Mouse (Mus musculus) lung, embryonic 16.5 days (tissue): ENCODE data around the gene Tesc. TPM values are rescaled to one million over a fixed set of nuclear protein-coding genes. Genes with fewer than 3 reads are reported as not detected.

ENCODE experiments used
- ATAC-seq: fragments of 200-750 bp; cut with Nextera tagmentation; 2 replicates; pipeline ENCODE4 v1.8.0; 2017; ENCODE audit warnings: low read depth, mild to moderate bottlenecking, moderate library complexity
- H3K27ac ChIP-seq: fragments of 300-500 bp; sonication (generic); 2 replicates; pipeline ENCODE4 v1.5.1; 2014; ENCODE audit warnings: mild to moderate bottlenecking, control low read depth, low read length
- H3K27me3 ChIP-seq: fragments of 300-500 bp; sonication (generic); 2 replicates; pipeline ENCODE4 v1.6.1; 2014; ENCODE audit warnings: low read depth, low read length, mixed read lengths; ENCODE audit not compliant: control insufficient read depth, insufficient read depth
- H3K36me3 ChIP-seq: fragments of 300-500 bp; sonication (generic); 2 replicates; pipeline ENCODE4 v1.6.1; 2014; ENCODE audit warnings: low read length; ENCODE audit not compliant: control insufficient read depth, insufficient read depth
- H3K4me1 ChIP-seq: fragments of 300-500 bp; sonication (generic); replicated peaks from 2 replicates; pipeline ENCODE4 v1.6.1; 2014; ENCODE audit warnings: low read length, mixed read lengths; ENCODE audit not compliant: control insufficient read depth, insufficient read depth
- H3K4me2 ChIP-seq: fragments of 300-500 bp; sonication (generic); 2 replicates; pipeline ENCODE4 v1.6.1; 2014; ENCODE audit warnings: low read depth, low read length, control low read depth
- H3K4me3 ChIP-seq: fragments of 300-500 bp; sonication (generic); 2 replicates; pipeline ENCODE4 v1.5.1; 2014; ENCODE audit warnings: mild to moderate bottlenecking, low read length, control low read depth
- H3K9ac ChIP-seq: fragments of 300-500 bp; sonication (generic); 2 replicates; pipeline ENCODE4 v1.6.1; 2014; ENCODE audit warnings: low read length, control low read depth
- H3K9me3 ChIP-seq: fragments of 300-500 bp; sonication (generic); 2 replicates; pipeline ENCODE4 v1.6.1; 2016; ENCODE audit warnings: low read length; ENCODE audit not compliant: control insufficient read depth
- WGBS: fragments of 180-500 bp; shearing (Covaris S2); extraction: QIAGEN DNeasy Blood & Tissue Kit; methylation state at CpG from one replicate; pipeline ENCODE4 v1.1.7; 2014; 5-methylcytosine and 5-hydroxymethylcytosine counted together
- polyA plus RNA-seq: library from polyadenylated mRNA; unstranded; fragments of >200 nt; fragmentation: Nextera tagmentation; extraction: Ambion mirVana; gene quantifications from 2 replicates; pipeline ENCODE4 v1.2.1, GENCODE M21; 2015

Gene Tesc
- polyA plus RNA-seq, 1 experiment from 2014 or later, result 8.6 TPM

DNA sequence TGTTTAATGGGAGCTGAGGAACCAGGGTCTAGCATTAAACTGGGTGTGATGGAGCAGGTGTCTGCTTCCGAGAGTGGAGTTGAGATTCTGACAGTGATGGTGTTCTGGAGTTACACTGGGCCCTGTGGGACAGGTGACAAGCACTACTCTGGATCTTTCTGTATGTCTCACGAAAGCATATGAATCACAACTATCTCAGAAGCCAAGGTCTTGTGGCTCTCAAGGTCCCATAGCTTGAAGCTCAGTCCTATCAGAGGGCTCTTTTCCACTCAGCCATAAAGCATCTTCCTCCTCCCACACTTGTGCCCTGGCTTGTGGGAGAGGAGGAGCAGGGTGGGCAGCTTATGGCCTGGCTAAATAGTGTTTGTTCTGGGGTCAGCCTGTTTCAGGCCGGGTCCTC, 36.6 kb upstream of the Tesc start:
- no peaks in the 10 kb centered on the region for H3K9me3 ChIP-seq
- peaks cover 44% of the 10 kb centered on the region for H3K36me3 ChIP-seq
- H3K4me2 ChIP-seq, result no peak overlapping the region
- no peak overlapping the region for H3K9ac ChIP-seq
- ATAC-seq, result no peak
- H3K27ac ChIP-seq, result no peak overlapping the region
- WGBS, result 78% methylated on average over 3 of the region's 3 CpGs
- no peaks in the 10 kb centered on the region for H3K4me1 ChIP-seq
- H3K4me3 ChIP-seq, result no peak overlapping the region
- H3K27me3 ChIP-seq, result no peaks in the 10 kb centered on the region

DNA sequence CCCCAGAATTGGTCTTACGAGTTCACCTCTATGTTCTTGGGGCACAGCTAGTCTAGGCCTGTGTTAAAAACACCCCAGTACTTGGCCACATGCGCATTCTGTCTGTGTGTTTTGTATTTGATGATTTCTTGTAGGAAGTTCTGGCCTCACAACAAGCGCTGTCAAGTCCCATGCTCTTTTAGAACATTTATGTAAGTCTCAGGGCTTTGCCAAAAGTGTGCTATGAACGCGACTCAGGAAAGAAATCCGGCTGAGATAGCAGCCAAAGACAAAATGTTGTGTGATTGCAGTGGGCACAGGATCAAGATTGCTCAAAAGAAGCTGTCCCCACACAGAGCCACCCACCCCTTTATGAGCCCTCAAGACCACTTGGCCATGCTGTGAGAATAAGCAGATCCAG, 34.0 kb upstream of the Tesc start:
- no peaks in the 10 kb centered on the region for H3K4me1 ChIP-seq
- no peak overlapping the region for H3K4me2 ChIP-seq
- H3K9me3 ChIP-seq, result no peaks in the 10 kb centered on the region
- no peak overlapping the region for H3K27ac ChIP-seq
- H3K9ac ChIP-seq, result no peak overlapping the region
- 89% methylated on average over 6 of the region's 6 CpGs for WGBS
- no peak for ATAC-seq
- H3K27me3 ChIP-seq, result no peaks in the 10 kb centered on the region
- peaks cover 55% of the 10 kb centered on the region for H3K36me3 ChIP-seq
- H3K4me3 ChIP-seq, result no peak overlapping the region

DNA sequence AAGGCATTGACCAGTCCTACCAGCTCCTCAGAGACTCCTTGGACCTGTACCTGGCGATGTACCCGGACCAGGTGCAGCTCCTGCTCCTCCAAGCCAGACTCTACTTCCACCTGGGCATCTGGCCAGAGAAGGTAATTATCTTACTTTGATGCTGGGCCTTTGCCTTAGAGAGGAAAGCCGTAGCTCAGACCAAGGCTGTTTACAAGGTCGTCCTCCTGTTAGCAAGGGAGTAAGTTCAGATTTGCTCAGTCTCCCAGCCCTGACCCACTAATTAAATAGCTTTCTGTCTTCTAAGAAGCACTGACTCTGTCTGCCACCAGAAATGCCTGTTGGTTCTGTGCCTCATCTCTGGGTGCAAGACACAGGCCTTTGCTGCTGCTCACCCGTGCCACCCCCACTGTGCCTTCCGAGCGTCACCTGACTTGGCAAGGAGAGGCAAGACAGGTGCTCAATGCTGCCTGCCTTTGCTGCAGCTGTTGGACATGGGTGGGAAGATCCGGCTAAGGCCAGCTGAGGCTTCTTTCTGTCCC, 32.1 kb upstream of the Tesc start:
- H3K36me3 ChIP-seq, result peaks cover 54% of the 10 kb centered on the region
- ATAC-seq, result no peak
- no peak overlapping the region for H3K27ac ChIP-seq
- H3K4me3 ChIP-seq, result no peak overlapping the region
- 86% methylated on average over 8 of the region's 8 CpGs for WGBS
- H3K9ac ChIP-seq, result no peak overlapping the region
- no peaks in the 10 kb centered on the region for H3K27me3 ChIP-seq
- no peak overlapping the region for H3K4me2 ChIP-seq
- H3K9me3 ChIP-seq, result no peaks in the 10 kb centered on the region
- H3K4me1 ChIP-seq, result no peaks in the 10 kb centered on the region

DNA sequence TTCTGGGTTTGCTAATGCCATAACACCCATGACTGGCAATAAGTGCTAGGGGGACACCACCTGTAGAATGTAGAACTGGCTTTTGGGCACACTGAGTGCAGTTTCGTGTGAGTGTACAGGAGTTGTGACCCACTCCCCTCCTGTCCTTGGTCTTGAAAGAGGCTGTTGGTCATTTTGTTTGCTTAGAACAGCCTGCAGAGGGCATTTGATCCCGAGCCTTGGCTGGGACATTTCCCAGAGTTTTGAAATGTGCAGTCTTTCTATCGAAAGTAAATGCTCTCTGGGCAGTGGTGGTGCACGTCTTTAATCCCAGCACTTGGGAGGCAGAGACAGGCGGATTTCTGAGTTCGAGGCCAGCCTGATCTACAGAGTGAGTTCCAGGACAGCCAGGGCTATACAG, 31.6 kb upstream of the Tesc start:
- Histone ChIP-seq H3K4me1 (no peaks in the 10 kb centered on the region), H3K27ac (no peak overlapping the region), H3K9ac (no peak overlapping the region), H3K4me2 (no peak overlapping the region), H3K9me3 (no peaks in the 10 kb centered on the region), H3K4me3 (no peak overlapping the region), H3K36me3 (peaks cover 55% of the 10 kb centered on the region), H3K27me3 (no peaks in the 10 kb centered on the region)
- 84% methylated on average over 6 of the region's 6 CpGs for WGBS
- ATAC-seq, result no peak

DNA sequence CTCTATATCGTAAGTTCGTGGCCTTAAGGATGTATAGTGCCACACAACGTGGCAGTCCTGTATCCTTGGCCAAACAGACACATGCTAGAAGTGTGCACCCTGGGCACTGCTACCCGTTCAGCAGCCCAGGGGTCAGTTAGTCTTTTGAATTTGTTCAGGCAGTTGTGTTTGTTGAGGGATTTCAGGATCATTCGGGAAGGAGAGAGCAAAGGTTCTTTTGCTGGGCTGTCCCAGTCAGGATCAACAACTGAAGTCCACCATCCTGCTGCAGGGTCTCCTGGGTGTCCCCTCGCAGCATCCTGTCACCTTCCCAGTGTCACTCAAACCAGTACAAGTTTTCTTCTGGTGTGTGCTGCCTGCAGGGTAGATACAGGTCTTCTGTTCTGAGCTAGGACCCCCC, 31.0 kb upstream of the Tesc start:
- Histone ChIP-seq H3K27ac (no peak overlapping the region), H3K9me3 (no peaks in the 10 kb centered on the region), H3K36me3 (peaks cover 50% of the 10 kb centered on the region), H3K9ac (no peak overlapping the region), H3K4me3 (no peak overlapping the region), H3K4me2 (no peak overlapping the region), H3K27me3 (no peaks in the 10 kb centered on the region), H3K4me1 (no peaks in the 10 kb centered on the region)
- WGBS, result 76% methylated on average over 6 of the region's 6 CpGs
- ATAC-seq, result no peak

DNA sequence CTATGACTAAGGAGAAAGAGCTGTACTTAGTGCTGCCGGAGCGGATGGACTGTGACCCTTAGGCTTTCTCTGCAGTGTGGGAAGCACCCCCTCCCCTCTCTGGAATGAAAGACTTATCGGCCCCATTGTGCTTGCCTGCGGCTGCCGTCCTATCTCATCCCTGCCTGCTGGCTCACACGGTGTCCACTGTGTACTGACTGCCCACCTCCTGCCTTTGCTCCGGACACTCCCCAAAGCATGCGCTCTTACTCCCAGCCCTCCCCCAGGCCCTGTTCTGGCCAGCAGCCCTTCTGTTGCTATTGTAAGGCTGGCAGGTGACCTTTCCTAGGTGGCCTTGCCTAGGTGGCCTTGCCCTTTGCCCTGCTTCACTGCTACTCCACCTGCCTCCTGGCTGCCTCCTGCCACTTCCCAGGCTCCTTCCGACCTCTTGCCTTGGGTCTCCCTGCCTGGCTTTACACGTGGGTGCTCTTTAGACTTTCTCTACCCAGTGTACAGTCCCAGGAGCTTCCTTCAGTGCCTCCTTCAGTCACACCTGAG, 30.0 kb upstream of the Tesc start:
- peaks cover 55% of the 10 kb centered on the region for H3K36me3 ChIP-seq
- no peaks in the 10 kb centered on the region for H3K4me1 ChIP-seq
- H3K27me3 ChIP-seq, result no peaks in the 10 kb centered on the region
- H3K4me3 ChIP-seq, result no peak overlapping the region
- no peak overlapping the region for H3K27ac ChIP-seq
- 60% methylated on average over 10 of the region's 10 CpGs for WGBS
- H3K9ac ChIP-seq, result no peak overlapping the region
- no peaks in the 10 kb centered on the region for H3K9me3 ChIP-seq
- ATAC-seq, result no peak
- H3K4me2 ChIP-seq, result no peak overlapping the region

DNA sequence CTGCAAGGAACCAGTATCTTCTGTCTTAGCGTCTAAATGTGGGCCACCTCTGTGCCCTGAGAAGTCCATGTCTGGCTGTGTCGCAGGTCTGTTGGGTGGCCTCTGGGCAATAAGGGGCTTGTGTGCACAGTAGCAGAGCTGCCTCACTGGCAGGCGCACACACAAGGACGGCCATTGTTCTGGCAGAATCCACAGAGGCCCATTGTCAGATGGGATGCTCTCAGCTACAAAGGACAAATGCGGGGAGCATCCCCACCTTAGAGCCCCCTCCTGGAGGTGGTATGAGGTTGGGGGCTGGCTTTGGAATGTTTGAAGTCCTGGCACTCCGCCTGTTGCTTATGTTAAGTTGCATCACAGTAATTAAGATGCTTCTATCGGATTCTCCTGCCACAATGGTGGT, 28.5 kb upstream of the Tesc start:
- no peaks in the 10 kb centered on the region for H3K4me1 ChIP-seq
- no peak overlapping the region for H3K9ac ChIP-seq
- WGBS, result 74% methylated on average over 7 of the region's 7 CpGs
- H3K9me3 ChIP-seq, result no peaks in the 10 kb centered on the region
- H3K36me3 ChIP-seq, result peaks cover 61% of the 10 kb centered on the region
- H3K27ac ChIP-seq, result no peak overlapping the region
- H3K4me2 ChIP-seq, result no peak overlapping the region
- no peak overlapping the region for H3K4me3 ChIP-seq
- H3K27me3 ChIP-seq, result no peaks in the 10 kb centered on the region
- ATAC-seq, result no peak

DNA sequence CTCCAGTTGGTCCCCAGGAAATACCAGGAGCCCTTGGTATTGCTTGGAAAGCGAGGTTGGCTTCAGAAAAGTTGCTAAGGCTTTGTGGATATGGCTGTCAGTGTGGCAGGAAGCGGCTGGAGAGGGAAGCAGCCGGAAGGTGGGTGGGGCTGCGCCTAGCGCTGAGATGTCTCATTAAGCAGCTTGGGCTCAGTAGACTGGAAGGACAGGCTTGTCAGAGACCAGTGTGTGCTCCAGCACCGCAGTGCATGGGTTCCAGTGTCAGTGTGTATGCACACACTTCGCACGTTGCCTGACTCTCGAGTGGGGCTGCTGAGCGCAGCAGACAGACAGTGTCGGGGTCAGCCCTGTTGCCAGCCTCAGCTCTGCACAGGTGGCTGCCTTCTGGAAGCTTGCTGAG, 28.0 kb upstream of the Tesc start:
- Histone ChIP-seq H3K4me3 (no peak overlapping the region), H3K27ac (no peak overlapping the region), H3K27me3 (no peaks in the 10 kb centered on the region), H3K36me3 (peaks cover 56% of the 10 kb centered on the region), H3K4me2 (no peak overlapping the region), H3K9ac (no peak overlapping the region), H3K9me3 (no peaks in the 10 kb centered on the region), H3K4me1 (no peaks in the 10 kb centered on the region)
- ATAC-seq, result no peak
- 77% methylated on average over 11 of the region's 11 CpGs for WGBS

DNA sequence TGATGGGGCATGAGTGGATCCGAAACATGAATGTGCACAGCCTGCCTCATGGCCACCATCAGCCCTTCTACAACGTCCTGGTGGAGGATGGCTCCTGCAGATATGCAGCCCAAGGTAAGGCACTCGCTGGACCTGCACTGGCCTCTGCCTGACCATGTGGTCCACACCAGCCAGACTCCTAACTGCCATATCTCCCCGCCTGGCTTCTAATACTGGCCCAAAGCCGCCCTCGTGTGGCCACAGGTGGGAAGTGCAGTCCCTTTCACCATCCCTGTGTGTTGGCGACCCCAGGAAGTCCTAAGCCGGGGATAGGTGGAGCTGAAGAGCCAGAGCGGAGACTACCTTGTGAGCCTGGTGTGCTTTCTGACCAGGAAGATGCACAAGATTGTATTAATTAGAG, 25.5 kb upstream of the Tesc start:
- no peak overlapping the region for H3K9ac ChIP-seq
- H3K36me3 ChIP-seq, result peaks cover 48% of the 10 kb centered on the region
- H3K4me1 ChIP-seq, result no peaks in the 10 kb centered on the region
- H3K27me3 ChIP-seq, result no peaks in the 10 kb centered on the region
- WGBS, result 35% methylated on average over 9 of the region's 9 CpGs
- H3K27ac ChIP-seq, result no peak overlapping the region
- no peaks in the 10 kb centered on the region for H3K9me3 ChIP-seq
- peak; percentile 39; the same call in 1 of the 2 replicates for ATAC-seq
- H3K4me2 ChIP-seq, result no peak overlapping the region
- H3K4me3 ChIP-seq, result no peak overlapping the region

DNA sequence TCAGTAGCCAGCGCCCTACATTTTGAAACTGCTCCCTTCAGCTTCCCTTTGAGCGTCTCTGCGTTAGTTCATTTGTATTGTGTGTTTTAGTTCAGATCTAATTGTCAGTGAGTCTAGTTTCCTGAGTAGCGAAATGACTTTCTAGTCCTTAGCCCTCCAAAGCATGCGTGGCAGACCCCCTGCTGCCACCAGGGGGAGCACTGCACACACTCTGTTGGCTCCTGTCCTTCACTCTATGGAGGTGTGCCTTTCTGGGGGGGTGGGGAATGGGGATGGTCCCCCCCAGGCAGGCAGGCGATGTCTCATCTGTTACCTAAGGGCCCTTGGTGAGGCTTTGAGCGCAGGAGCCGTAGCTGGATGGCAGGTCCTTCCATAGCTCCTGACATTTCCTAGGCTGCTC, 22.9 kb upstream of the Tesc start:
- no peaks in the 10 kb centered on the region for H3K4me1 ChIP-seq
- H3K4me3 ChIP-seq, result no peak overlapping the region
- WGBS, result 81% methylated on average over 8 of the region's 8 CpGs
- H3K9ac ChIP-seq, result no peak overlapping the region
- no peak overlapping the region for H3K4me2 ChIP-seq
- H3K27me3 ChIP-seq, result no peaks in the 10 kb centered on the region
- H3K9me3 ChIP-seq, result no peaks in the 10 kb centered on the region
- no peak for ATAC-seq
- H3K36me3 ChIP-seq, result peaks cover 52% of the 10 kb centered on the region
- H3K27ac ChIP-seq, result no peak overlapping the region
